Mouse (Mus musculus) forebrain, embryonic 15.5 days (tissue): Measurements from ENCODE around the gene Zfp759. TPM values are rescaled to one million over a fixed set of nuclear protein-coding genes. Genes with fewer than 3 reads are reported as not detected.
"Not testable (repeated sequence)": the region's sequence is repeated elsewhere in the genome, so short reads cannot be mapped to it uniquely, and the experiment has no call there.

Source experiments
- ATAC-seq: fragments of 200-750 bp; cut with Nextera tagmentation; replicated peaks from 2 replicates; pipeline ENCODE4 v1.8.0; 2017; ENCODE audit warnings: mild to moderate bottlenecking, moderate TSS enrichment, moderate library complexity
- H3K27ac ChIP-seq: fragments of 300-500 bp; sonication (generic); replicated peaks from 2 replicates; pipeline ENCODE4 v1.5.1; 2015; ENCODE audit warnings: mild to moderate bottlenecking, inconsistent platforms
- H3K27me3 ChIP-seq: fragments of 300-500 bp; sonication (generic); 2 replicates; pipeline ENCODE4 v1.6.1; 2015; ENCODE audit warnings: inconsistent platforms
- H3K36me3 ChIP-seq: fragments of 300-500 bp; sonication (generic); 2 replicates; pipeline ENCODE4 v1.6.1; 2015; ENCODE audit warnings: mild to moderate bottlenecking, inconsistent platforms
- H3K4me1 ChIP-seq: fragments of 300-500 bp; sonication (generic); 2 replicates; pipeline ENCODE4 v1.6.1; 2015; ENCODE audit warnings: inconsistent platforms
- H3K4me2 ChIP-seq: fragments of 300-500 bp; sonication (generic); replicated peaks from 2 replicates; pipeline ENCODE4 v1.6.1; 2015; ENCODE audit warnings: mild to moderate bottlenecking, inconsistent platforms
- H3K4me3 ChIP-seq: fragments of 300-500 bp; sonication (generic); 2 replicates; pipeline ENCODE4 v1.5.1; 2015; ENCODE audit warnings: mild to moderate bottlenecking, inconsistent platforms
- H3K9ac ChIP-seq: fragments of 300-500 bp; sonication (generic); replicated peaks from 2 replicates; pipeline ENCODE4 v1.6.1; 2015; ENCODE audit warnings: mild to moderate bottlenecking, inconsistent platforms
- H3K9me3 ChIP-seq: fragments of 300-500 bp; sonication (generic); 2 replicates; pipeline ENCODE4 v1.6.1; 2016; ENCODE audit warnings: inconsistent platforms
- WGBS: fragments of 180-500 bp; shearing (Covaris S2); methylation state at CpG from one replicate; pipeline ENCODE4 v1.1.7; 2015; ENCODE audit warnings: mixed read lengths; 5-methylcytosine and 5-hydroxymethylcytosine counted together
- polyA plus RNA-seq: library from polyadenylated mRNA; unstranded; fragments of >200 nt; fragmentation: Nextera tagmentation; extraction: Ambion mirVana; gene quantifications from 2 replicates; pipeline ENCODE4 v1.2.1, GENCODE M21; 2015

The Zfp759 gene
- polyA plus RNA-seq, 1 experiment from 2014 or later = 3.5 TPM

DNA sequence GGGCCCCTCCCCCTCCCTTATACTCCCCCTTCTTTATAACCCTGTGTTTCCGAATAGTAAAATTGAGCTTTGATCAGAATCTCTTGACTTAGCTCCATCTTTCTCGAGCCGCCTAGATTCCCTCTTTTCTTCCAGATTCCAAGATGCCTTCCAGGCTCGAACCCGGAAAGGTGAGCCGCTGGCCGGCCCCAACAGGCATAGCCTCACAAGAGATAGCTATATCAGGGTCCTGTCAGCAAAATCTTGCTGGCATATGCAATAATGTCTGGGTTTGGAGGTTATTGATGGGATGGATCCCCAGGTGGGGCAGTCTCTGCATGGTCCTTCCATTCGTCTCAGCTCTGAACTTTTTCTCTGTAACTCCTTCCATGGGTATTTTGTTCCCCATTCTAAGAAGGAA is 5.3 kb upstream of the Zfp759 start, which contains the start of gene Rslcan18:
Rslcan18 (minus strand) TSS at position 101 of the 400 bp plus-strand sequence.
- H3K9me3 ChIP-seq, H3K9ac ChIP-seq, H3K4me1 ChIP-seq, H3K4me2 ChIP-seq, H3K4me3 ChIP-seq, ATAC-seq, H3K36me3 ChIP-seq, H3K27ac ChIP-seq, H3K27me3 ChIP-seq: not testable (repeated sequence)
- 93% methylated on average over 8 of the region's 8 CpGs for WGBS

- Histone ChIP-seq H3K9ac (no peak overlapping the region), H3K4me2 (no peak overlapping the region), H3K4me1 (peaks cover 10% of the 10 kb centered on the region), H3K9me3 (no peaks in the 10 kb centered on the region), H3K27ac (no peak overlapping the region), H3K36me3 (no peaks in the 10 kb centered on the region), H3K4me3 (no peak overlapping the region), H3K27me3 (no peaks in the 10 kb centered on the region)
- 90% methylated on average over 1 of the region's 1 CpGs for WGBS
- no peak for ATAC-seq
Observed at GRCm38 (mm10) chr13:67124460-67124859, 3.0 kb downstream of the Zfp759 start.

DNA sequence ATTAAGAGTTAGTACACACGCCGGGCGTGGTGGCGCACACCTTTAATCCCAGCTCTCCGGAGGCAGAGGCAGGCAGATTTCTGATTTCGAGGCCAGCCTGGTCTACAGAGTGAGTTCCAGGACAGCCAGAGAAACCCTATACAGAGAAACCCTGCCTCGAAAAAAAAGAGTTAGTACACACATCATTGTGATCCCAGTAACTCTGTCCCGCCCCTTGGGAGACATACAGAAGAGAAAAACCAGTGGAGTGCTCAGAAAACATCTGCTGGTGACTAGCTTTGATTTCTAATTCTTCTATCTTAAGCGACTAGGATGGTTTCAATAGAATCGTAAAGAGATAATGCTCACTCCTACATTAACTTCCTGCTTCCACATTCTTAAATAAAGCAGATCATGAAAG is 6.0 kb downstream of the Zfp759 start:
- H3K4me3 ChIP-seq = peak overlapping the region; percentile 63
- ATAC-seq = peak; percentile 26
- not testable (repeated sequence) for H3K9ac ChIP-seq, H3K36me3 ChIP-seq, H3K9me3 ChIP-seq, H3K27ac ChIP-seq, H3K27me3 ChIP-seq, H3K4me1 ChIP-seq
- H3K4me2 ChIP-seq = peak overlapping the region; percentile 91
- WGBS = 82% methylated on average over 10 of the region's 10 CpGs

DNA sequence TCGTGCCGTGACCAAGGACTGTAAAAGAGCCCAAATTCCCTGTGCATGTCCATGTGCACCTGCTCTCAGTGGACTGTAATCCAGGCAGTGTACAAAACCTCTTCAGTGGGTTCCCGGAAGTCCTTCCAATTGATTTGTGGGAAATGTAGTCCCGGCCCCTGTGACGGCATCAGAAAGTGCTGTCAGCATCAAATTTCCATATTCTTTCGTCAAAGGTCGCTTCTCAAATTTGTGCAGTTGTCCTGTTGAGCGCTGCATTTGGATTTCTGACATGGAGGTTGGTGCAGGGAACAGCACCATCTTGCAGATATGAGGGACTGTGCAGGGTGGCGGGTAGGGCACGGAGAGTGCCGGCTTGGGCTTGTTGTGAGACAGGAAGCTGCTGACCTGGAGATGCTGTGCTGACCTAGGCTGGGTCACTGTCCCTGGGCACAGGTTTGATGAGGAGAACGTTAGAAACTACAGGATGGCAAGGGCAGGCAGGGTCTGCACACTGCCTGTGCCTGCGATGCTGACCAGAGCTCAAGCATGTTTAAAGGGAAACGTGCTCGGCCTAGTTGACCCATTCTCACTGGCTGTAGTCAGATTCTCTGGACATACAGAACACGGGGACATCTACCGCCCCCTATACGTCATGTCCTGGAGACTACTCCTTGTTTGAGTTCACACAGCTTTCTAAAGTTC is 6.7 kb downstream of the Zfp759 start:
- H3K9me3 ChIP-seq = no peaks in the 10 kb centered on the region
- H3K4me3 ChIP-seq = peak overlapping the region; percentile 63
- no peaks in the 10 kb centered on the region for H3K27me3 ChIP-seq
- H3K4me1 ChIP-seq = peaks cover 10% of the 10 kb centered on the region
- peak; percentile 98 for ATAC-seq
- H3K9ac ChIP-seq = peak overlapping the region; percentile 69
- peak overlapping the region; percentile 56 for H3K27ac ChIP-seq
- WGBS = under 1% methylated on average over 18 of the region's 18 CpGs
- H3K4me2 ChIP-seq = peak overlapping the region; percentile 91
- H3K36me3 ChIP-seq = no peaks in the 10 kb centered on the region

DNA sequence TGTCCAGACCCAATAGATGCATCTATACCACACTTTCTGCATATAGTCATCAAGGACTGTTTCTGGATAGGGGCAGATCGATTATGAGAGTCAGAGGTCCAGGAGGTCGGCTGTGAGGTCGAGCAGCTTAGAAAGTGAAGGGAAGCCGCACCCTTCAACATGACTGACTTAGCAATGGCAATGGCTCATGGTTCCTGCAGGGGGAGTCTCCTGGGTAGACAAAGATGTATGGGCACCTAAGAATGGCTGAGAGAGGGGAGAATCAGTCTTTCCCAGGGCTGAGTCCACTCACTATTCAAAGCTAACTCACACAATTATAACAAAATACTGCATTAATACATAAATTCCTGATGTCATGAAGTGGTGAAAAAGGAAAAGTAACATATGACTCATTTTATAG is 44.7 kb downstream of the Zfp759 start:
- H3K9ac ChIP-seq, H3K27ac ChIP-seq, H3K4me2 ChIP-seq, ATAC-seq, H3K9me3 ChIP-seq, H3K4me3 ChIP-seq, H3K36me3 ChIP-seq, H3K27me3 ChIP-seq, H3K4me1 ChIP-seq: not testable (repeated sequence)
- WGBS = 72% methylated on average over 4 of the region's 4 CpGs

DNA sequence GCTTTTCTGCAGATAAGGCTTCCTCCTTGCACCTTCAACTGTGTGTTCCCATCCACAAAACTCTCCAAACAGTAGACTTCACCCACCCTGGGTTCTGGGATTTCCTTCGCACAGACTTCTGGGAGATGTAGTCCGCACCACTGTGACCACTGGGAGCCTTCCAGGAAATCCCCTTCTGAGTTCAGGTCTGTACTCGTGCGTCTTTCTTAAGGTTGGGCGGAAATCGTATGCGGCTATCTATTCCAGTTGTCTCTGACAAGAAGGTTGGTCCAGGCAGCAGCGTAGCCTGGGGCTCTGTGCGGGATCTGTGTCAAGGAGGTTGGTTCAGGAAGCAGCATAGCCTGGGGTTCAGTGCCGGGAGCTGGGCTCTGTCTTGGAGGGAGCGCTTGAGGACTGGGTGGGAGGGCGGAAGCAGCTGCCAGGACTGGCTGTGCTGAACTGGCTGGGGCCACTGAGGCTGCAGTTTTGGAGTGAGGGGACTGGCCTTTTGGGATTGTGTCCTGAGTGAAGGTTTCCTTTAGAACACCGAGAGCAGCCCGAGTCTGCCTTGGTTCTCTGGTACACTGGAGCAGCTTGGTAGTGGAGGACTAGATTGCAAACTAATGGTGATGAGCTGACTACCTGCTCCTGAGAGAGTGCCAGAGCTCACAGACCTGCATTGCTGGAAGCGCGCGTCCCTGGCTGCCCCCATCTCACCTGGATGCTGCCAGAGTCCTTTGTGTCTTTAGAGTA is 51.7 kb downstream of the Zfp759 start, which contains the start of gene Rsl1:
Rsl1 (plus strand) TSS at position 192 of the 732 bp plus-strand sequence.
- Histone ChIP-seq H3K4me3 (peak within 1 kb of the TSS; percentile 73), H3K27ac (0 out of 2 replicates have a peak within 1 kb of the TSS, but pooled peaks have one; percentile 50)
- under 1% methylated on average over 17 of the region's 17 CpGs for WGBS

DNA sequence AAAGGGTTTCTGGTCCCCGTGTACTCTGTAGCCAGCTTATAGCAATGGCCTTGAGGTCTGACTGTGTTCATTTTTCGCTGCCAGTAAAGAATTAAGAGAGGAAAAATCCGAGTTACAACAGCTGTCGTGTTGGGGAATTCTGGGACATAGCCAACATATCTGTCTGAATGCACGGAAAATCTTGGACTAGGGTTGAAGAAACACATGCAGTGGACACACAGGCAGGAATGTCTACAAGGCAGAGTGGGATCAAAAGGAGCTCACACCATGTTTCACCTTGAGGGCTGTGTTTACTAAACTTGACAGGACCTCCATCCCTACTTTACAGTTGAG is 52.2 kb downstream of the Zfp759 start:
- Histone ChIP-seq H3K27ac (no peak overlapping the region), H3K4me3 (peak overlapping the region; percentile 73), H3K27me3 (no peaks in the 10 kb centered on the region), H3K9ac (peak overlapping the region; percentile 60), H3K9me3 (no peaks in the 10 kb centered on the region), H3K36me3 (peaks cover 6% of the 10 kb centered on the region), H3K4me1 (peaks cover 7% of the 10 kb centered on the region; the same call in 1 of the 2 replicates), H3K4me2 (peak overlapping the region; percentile 59)
- ATAC-seq = no peak
- 21% methylated on average over 5 of the region's 5 CpGs for WGBS

More for the DNA sequence above, 51.7 kb downstream of the Zfp759 start, which contains the start of gene Rsl1:
- not testable (repeated sequence) for H3K9me3 ChIP-seq, H3K27me3 ChIP-seq, H3K36me3 ChIP-seq, H3K4me1 ChIP-seq
- Histone ChIP-seq H3K9ac (peak within 1 kb of the TSS; percentile 60), H3K4me2 (peak within 1 kb of the TSS; percentile 59)
- ATAC-seq = peak; percentile 98

Other genes with a start within 250 kb of the Zfp759 start
- 3.3 and 3.4 TPM in 2 replicates for gene Gm10767, start 216.7 kb upstream of the Zfp759 start, polyA plus RNA-seq
- gene Zfp712, start 60.5 kb upstream of the Zfp759 start, polyA plus RNA-seq = 7.7 and 8.0 TPM in 2 replicates
- 10.7 and 11.4 TPM in 2 replicates for gene Zfp708, start 23.7 kb upstream of the Zfp759 start, polyA plus RNA-seq
- gene Gm28557, start 13.1 kb upstream of the Zfp759 start, polyA plus RNA-seq = 1.1 and 1.9 TPM in 2 replicates
- gene Rslcan18, start 5.4 kb upstream of the Zfp759 start, polyA plus RNA-seq = 0.08 and 0.18 TPM in 2 replicates
- 6.6 and 7.8 TPM in 2 replicates for gene Rsl1, start 51.5 kb downstream of the Zfp759 start, polyA plus RNA-seq
- 2.6 and 2.7 TPM in 2 replicates for gene Zfp455, start 72.8 kb downstream of the Zfp759 start, polyA plus RNA-seq
- 5.3 and 5.8 TPM in 2 replicates for gene Zfp458, start 156.8 kb downstream of the Zfp759 start, polyA plus RNA-seq
- 0.86 and 1.1 TPM in 2 replicates for gene Zfp457, start 184.8 kb downstream of the Zfp759 start, polyA plus RNA-seq
- gene Zfp595, start 210.9 kb downstream of the Zfp759 start, polyA plus RNA-seq = 1.6 and 2.2 TPM in 2 replicates
- gene Gm28044, start 238.9 kb downstream of the Zfp759 start, polyA plus RNA-seq = 1.3 TPM in 1 of 2 replicates, not detected in the other
- gene Zfp953, start 238.9 kb downstream of the Zfp759 start, polyA plus RNA-seq = 0.64 and 0.72 TPM in 2 replicates